Mouse (Mus musculus) 3T3-L1 (cell line): ENCODE results near the gene Ppara.

Source experiments
- DNase-seq: peaks from one replicate; pipeline ENCODE4 v3.0.0-alpha.2; 2015; ENCODE audit warnings: low read depth, low spot score

Ppara gene

DNA sequence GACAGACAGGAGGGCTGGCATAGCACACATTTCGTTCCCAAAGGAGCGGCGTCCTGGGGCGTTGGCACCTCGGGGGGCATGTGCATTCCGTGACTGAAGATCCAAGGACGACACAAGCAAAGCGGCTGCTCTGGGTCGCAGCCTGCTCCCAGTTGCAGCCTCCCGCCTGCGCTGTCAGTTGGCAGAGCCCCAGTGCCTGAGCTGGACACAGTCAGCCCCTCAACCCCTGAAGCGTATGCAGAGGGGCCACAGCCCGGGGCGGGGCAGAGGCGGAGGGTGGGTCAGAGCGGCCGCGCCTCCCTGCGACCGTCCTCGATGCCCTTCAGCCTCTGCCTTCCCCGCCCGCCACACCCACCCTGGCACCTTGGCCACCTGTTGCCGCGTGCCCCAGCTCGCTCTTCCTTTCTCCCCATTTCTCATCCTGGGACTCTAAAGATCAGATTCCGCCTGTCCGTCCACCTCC is at the start of gene Ppara:
Gene Ppara, plus strand, starts transcription at position 413 of the 463 bp plus-strand sequence.
- no peak for DNase-seq

DNA sequence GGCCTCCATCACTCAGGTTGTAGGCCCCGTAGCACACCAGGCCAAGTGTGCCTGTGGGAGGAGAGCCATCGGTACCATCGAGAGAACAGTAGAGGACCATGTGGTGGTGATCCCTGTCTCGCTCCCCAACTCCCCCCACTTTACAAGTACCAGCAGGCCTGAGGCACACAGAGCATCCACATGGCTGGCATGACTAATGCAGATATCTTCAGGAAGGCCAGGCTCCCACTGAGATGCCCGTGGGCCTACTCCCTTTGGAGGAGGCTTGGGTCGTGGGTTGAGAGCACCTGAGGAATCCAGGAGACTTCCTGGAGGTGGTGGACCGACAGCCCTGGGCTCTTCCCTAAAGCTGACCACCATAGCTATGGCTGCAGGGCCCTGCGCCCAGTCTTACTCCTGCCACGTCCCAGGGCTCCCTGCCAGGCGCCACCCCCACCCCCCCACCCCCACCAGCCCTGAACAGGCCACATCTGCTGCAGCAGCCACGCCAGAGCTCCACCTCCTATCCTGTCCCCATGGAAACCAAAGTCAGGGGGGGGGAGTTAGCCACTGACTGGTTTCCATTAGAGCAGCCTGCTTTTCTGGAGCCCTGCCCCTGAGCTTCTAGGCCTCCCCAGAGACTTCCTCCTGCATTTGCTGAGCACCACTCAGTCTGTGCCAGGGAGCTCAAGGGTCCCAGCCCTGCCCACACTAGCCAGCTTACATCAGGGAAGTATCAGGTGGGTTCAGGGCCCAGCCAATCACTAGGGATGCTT is 48.0 kb upstream of the Ppara start:
- peak; percentile 62 for DNase-seq

DNA sequence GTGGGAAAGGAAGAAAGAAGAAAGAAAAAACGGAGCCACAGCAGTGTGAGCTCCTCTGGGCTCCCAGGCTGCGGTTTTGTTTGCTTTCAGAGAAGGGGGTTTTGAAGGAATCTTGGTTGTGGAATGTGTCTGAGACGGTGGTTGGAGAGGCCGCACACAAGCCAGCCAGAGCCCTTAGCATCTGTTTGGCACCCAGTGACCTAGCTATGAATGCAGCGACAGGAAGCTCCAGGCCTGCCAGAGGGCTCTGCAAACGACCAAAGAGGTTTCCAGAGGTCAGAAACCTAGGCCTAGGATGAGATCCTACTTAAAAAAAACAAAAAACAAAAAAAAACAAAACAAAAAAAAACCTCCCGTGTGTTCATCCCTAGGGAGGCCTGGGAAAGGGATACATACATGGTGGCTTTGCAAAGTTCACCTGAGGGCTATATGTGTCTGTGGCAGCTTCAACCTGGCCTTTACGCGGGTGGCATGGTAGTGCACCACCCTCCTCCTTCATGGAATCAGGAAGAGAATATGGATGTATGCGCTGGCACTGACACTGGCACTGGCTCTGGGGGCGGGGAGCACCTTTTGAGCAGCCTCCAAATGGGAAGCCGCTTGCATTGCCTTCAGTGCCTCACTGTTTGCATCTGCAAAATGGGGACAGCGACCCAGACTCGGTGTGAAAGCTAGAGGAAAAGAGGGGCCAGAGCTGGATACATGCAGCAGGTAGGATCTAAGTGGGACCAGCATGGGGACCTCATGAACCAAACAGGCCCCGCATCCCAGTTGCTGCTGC is 47.0 kb upstream of the Ppara start:
- no peak for DNase-seq

DNA sequence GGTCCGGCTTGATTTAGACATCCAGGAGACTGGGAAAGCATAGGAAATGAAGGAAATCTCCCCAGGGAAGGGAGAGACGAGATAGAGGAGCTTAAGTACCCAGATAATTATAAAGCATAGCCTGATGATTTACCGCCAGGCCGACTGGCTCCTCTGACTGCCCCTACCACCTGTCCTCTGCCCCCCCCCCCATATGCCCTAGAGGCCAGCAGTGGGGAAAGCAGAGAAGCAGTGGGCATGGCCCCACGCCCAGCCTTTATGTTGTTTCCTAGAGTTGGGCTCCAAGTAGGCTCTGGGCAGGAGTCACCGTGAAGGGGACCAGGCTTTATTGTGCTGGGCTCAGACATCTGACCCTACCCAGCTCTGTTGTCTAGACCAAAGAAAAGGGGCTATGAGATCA is 46.0 kb upstream of the Ppara start:
- DNase-seq, result no peak

DNA sequence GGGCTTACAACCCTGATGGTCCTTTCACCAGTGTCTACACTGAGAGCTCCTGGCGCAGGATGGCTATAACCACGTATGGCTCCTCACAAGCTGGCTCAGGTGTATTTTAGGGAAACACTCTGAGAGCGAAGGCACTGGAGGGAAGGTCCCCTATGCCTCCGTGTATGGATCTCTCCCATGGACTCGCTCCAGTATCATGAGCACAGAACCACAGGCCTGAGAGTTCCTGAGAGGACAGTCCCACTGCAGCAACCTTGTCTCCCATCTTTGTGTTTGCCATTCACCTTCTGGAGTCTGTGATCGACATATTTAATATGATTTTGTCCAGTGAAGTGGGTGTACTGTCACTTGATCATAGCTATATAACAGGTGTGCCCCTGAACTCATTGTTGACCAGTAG is 45.3 kb upstream of the Ppara start:
- DNase-seq, result no peak

DNA sequence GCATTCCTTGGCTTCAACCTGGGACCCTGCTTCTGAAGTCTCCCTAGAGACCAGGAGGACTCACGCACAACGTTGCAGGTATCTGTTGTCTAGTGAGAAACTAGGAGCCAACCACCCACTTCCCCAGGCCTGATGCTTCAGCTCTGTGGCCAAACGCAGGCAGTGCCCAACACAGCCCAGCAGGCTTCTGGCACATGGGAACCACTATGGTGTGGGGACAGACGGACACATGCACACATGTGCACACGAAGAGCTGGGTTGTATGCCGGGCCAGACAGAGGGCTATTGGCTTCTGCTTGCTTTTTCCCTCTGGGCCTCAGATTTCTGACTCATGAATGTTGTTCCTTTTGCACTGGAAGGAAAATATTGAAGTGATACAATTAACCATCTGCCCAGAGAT is 44.7 kb upstream of the Ppara start:
- no peak for DNase-seq

DNA sequence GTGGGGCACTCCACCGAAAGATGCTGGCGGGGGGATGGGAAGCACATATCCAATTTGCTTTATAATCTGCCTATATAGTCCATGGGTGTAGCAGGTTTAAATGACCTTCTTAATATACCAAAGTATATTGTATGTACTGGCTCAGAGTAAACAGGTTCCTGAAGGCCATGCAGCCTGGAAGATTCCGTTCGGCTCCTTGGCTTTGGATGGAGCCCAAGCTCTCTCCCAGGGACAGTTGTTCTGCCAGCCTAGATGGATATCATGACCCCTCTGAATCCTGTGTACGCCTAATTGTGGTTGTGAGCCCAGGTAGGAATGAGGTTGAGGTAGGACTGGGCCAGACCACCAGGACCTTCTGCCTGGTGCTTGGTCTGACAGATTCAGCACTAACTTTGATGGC is 43.9 kb upstream of the Ppara start:
- DNase-seq, result no peak

DNA sequence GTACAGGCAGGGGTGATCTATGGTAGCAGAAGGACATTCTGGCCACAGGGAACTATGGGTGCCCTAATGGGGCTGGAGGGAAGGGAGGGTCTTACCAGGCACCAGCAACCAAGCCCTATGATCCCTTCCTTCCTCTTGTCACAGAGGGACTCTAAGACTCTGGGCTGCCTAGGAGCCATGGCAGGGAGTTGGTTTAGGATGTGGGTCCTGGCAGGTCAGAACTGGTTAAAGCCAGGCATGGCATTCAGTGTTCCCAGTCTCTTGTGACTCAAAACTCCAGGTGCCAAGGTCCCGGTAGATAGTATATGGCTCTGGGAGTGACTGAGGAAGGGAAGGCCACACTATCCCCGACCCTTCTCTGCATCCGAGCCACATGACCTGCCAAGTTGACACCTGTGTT is 41.7 kb upstream of the Ppara start:
- no peak for DNase-seq

DNA sequence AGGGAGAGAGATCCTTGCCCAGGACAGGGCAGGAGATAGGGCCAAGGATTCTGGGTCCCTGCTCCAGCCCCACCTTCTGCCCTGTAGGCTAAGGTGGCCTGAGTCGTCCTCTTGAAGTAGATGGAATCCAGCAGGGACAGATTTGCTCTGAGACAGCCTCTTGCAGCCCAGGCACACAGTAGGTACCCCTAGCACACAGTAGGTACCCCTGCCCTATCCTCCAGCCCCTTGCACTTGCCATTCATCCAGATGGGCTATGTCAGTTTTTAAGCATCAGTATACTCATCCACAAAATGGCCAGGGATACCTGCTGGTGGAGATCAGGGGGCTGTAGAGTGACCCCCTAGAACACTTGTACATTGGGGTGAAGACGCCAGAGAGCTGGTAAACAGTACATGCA is 41.0 kb upstream of the Ppara start:
- no peak for DNase-seq

DNA sequence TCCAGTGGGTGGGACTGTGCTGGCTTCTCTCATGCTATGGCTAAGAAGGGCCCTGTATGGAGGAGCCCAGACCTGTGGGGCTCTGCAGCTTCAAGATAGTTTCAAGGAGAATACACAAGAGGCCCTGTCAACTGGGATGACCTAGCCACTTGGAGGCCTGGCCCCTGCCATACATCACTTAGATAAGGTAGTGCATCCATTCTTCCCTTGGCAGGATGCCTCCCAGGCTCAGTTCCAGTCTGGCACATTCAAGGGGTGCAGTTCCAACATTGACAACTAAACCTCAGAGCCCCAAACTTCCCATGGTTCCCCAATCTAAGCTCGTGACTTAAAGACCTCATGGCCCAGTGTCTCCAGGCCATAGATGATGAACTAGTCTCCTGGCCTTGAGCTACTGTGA is 40.4 kb upstream of the Ppara start:
- DNase-seq, result no peak

DNA sequence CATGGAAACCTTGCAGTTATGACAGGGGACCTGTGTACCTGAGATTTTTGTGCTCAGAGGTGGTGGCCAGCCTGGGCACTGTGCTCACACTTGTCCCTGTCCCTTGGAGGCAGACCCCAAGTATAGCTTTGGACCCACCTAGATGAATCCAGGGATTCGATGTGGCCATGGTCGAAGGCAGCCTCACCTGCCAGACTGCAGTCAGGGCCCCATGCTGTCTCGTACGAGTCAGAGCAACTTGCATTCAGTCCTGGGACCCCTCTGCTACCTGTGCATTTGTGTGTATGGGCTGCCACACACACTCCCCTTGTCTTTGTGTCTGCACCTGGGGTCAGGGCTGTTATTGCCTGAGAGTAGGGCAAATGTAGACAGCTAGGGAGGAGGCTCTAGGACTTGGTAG is 39.5 kb upstream of the Ppara start:
- no peak for DNase-seq

DNA sequence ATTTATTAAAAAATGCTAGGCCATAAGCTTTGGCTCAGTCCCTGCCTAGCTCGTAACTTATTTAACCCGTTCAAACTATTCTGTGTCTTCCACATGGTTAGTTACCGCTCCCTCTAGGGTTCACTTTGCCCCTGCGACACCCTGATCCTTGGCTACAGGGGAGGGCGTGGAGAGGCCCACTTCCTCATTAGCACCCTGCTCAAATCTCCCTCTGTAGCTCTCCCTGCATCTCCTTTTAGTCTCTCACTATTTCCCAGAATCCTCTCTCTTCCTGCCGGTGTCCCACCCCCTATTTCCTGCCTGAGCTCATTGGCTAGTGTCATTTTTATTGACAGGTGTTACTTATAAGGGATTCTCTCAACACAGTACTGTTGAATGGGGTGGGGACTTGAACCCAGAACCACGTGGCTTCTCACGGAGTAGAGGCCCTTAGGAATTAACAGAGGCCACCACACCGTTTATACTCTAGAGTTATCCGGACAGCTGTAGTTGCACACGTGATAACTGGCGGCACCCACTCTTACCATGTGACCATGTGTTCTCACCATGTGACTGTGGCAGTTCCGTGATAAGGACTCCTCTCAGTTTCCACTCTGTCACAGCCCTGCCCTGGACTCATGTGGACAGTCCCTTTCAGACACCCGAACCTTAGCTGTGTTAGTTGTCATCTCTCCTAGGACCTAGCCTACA is 36.3 kb upstream of the Ppara start:
- no peak for DNase-seq

DNA sequence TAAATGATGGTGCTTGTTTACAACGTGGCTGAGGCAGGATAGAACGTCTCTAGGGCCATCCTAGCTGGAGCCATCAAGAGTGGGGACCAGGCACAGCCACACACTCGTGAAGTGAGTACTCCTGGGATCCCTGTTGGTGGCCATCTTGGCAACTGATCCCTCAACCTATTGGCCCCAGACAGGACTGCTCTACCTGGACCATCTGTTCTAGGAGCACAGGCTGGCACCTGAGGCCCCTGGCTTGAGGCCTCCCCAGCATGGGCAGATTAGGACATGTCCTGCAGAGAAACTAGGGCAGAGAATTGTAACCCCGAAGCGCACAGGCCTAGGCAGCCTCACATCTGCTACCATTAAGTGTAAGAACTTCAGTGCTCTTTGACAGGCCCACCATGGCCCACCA is 35.3 kb upstream of the Ppara start:
- DNase-seq, result no peak

DNA sequence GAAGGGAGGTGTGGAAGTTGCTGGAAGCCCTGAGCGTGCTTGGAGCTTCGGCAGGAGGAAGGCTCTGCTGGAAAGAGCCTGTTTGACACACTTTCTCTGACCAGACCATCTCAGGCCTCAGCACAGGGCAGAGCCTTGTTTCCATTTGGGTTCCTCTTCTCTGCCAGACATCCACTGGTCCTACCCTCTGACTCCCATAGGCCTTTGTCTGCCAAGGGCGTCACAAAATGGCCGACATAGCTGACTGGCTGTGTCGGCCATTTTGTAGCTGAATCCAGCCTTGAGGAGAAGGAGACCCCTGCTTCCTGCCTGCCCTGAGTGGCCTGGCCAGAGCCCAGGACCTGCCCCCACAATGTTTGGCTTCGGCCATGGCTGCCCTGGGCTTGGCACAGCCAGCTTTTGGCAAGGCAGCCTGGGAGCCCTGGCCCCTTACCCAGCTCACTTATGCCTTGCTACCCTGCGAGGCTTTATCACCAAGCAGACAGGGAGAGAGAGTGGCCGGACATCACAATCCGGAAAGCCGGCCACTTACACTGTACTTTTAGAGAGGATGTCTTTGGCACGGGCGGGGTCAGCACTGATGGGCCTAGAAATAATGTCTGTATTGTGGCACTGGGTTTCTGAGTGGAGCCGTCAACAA is 34.8 kb upstream of the Ppara start:
- DNase-seq, result no peak

DNA sequence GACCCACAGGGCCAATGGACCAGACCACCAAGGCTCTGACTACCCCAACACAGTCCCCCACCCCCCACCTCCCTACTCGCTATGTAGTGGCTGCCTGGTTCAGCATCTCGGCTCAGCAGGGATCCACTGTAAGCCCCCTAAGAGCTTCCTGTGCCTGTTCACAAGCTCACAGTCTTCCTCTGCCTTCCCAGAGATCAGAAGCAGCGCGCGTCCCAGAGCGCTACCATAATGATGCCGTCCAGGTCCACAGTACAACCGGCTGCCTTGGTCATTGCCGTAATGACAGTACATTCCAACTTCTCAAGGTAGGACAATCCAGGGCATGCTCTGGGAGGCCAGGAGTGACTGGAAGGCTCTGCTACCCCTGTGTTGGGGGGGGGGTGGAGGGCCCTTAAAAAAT is 34.1 kb upstream of the Ppara start:
- no peak for DNase-seq

DNA sequence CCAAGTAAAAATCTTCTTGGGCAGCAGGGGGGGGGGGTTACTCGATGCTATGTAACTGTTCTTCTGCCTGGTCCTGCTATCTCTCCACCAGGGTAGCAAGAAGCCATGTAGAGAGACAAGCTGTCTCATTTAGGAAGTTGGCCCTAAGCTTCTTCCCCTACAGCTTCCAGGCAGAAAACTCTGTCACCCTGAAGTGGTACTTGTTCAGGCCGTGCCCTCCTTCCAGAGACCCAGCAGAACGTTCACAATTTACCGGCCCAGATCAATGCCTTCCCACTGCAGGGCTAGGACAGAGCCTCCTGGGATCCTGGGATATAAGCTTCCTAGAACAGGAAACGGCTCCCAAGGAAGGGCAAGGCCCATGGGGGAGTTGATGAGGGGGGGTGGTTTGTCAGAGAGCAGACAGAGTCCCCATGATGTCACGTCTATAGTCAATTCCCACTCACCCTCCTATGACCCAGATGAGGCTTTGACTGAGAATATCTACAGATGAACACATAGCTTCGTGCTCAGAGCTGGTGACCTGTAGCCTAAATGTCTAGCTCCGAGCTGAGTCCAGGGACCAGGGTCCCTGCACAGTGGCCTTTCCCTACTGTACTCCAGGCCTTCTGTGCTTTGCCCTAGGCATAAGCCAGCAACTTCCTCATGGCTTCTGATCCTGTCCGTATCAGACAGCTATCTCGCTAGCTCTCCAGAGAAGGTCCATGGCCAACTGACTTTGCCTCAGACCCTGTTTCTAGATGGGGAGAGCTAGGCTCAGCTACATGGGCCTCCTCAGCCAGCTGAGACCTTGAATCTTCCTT is 33.5 kb upstream of the Ppara start:
- DNase-seq, result no peak

DNA sequence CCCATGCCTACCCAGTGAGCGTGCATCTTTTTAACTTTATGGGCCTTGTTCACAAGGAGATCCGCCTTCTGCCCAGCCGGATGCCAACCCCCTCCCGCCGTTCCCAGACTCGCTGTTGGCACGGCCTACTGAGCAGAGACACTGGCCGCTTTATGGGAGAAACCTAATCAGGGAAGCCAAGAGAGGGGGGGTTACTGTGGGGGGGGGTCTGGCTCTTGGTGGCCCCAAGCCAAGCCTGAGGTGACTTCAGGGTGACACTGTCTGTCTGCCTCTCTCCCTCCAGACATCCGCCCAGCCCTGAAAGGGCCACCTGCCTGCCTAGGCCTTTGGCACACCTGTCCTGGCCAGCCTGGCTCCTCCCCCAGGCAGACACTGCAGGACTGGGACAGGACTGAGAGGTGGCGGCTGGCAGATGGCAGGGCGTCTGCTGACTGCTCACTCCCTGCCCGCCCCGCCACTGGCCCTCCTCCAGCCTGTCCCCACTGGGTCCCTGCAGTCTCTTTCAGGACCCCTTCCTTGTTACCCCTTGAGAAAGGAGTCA is 32.3 kb upstream of the Ppara start:
- no peak for DNase-seq

DNA sequence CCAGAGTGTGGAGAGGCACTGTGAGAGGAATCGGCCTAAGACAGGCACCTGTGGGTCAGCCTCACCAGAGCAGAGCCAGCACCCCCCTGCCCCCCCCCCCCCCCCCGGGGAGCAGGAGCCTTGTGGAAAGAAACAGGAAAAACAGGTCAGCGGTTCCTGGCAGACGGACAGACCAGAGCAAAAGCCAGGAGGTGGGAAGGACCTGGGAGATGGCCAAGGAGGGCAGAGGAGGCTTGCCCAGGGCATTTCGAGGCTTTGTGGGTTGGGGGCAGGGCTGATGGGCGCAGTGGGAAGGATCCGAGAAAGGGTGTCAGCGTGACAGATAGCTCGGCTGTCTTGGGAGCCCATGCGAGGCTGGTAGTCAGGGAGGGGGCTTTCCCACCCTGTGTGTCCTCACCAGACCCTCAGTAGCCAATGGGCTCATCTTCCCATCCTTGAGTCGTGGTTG is 31.6 kb upstream of the Ppara start:
- no peak for DNase-seq

DNA sequence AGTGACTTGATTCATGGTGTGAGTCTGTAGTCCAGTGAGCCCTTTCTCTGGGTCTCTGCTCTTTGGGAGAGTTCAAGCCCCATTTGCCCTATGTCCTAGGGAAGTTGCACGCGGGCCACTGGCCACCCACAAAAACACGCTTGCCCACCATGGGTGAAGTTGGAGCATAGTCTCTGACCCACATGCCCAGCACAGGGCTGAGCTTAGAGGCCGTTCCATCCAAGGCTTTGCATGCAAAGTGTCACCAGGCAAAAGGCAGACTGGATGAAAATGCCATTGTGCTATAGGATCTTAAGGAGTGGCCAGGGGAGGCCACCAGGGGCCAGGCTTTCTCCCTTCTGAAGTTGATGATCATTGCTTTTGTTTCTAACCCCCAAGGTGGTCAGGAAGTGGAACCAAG is 30.9 kb upstream of the Ppara start:
- no peak for DNase-seq

DNA sequence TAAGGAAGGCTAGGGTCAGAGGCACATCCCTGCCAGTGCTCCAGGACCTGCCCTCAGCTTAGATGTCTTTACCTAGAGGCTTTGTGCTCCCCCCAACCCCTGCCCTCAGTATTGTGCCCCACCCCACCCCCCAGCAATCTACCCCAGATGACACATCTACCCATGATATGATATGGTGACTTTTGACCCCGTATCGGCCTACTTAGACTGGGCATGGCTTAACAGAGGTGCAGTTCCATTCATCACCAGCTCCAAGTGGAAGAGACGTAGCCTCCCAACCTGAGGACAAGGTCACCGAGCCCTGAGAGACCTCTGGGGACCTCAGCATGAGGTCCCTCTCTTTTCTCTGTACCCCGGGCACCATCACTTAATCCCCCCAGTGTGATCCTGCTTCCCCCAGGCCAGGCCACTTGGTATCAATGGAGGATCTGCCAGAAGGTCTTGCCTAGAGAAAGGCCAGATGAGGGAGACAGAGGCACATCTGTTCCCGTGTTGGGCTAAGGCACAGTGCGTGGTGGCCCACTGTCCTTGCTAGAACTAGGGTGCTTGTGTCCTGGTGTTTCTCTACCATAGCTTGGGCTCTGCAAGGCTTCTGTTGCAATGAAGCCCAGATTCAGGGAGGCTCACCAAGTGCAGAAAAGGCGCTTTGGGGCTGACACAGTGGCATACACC is 30.3 kb upstream of the Ppara start:
- DNase-seq, result no peak
